Mouse (Mus musculus) forebrain, embryonic 13.5 days (tissue): ENCODE results near the gene Mta2. TPM values are rescaled to one million over a fixed set of nuclear protein-coding genes. Genes with fewer than 3 reads are reported as not detected.

ENCODE experiments used
- ATAC-seq: fragments of 200-750 bp; cut with Nextera tagmentation; 2 replicates; pipeline ENCODE4 v1.8.0; 2017
- H3K27ac ChIP-seq: fragments of 300-500 bp; sonication (generic); 2 replicates; pipeline ENCODE4 v1.5.1; 2015; ENCODE audit warnings: inconsistent platforms, mild to moderate bottlenecking, moderate library complexity
- H3K27me3 ChIP-seq: fragments of 300-500 bp; sonication (generic); 2 replicates; pipeline ENCODE4 v1.6.1; 2015; ENCODE audit warnings: mild to moderate bottlenecking, inconsistent platforms
- H3K36me3 ChIP-seq: fragments of 300-500 bp; sonication (generic); 2 replicates; pipeline ENCODE4 v1.6.1; 2015; ENCODE audit warnings: mild to moderate bottlenecking, inconsistent platforms; ENCODE audit not compliant: poor library complexity, severe bottlenecking
- H3K4me1 ChIP-seq: fragments of 300-500 bp; sonication (generic); 2 replicates; pipeline ENCODE4 v1.6.1; 2015; ENCODE audit warnings: inconsistent platforms
- H3K4me2 ChIP-seq: fragments of 300-500 bp; sonication (generic); 2 replicates; pipeline ENCODE4 v1.6.1; 2015; ENCODE audit warnings: inconsistent platforms, mild to moderate bottlenecking, moderate library complexity
- H3K4me3 ChIP-seq: fragments of 300-500 bp; sonication (generic); 2 replicates; pipeline ENCODE4 v1.5.1; 2015; ENCODE audit warnings: mild to moderate bottlenecking, inconsistent platforms
- H3K9ac ChIP-seq: fragments of 300-500 bp; sonication (generic); 2 replicates; pipeline ENCODE4 v1.6.1; 2015; ENCODE audit warnings: mild to moderate bottlenecking, inconsistent platforms
- H3K9me3 ChIP-seq: fragments of 300-500 bp; sonication (generic); replicated peaks from 2 replicates; pipeline ENCODE4 v1.6.1; 2016; ENCODE audit warnings: inconsistent platforms
- WGBS: fragments of 180-500 bp; shearing (Covaris S2); methylation state at CpG from one replicate; pipeline ENCODE4 v1.1.7; 2015; 5-methylcytosine and 5-hydroxymethylcytosine counted together
- polyA plus RNA-seq: library from polyadenylated mRNA; unstranded; fragments of >200 nt; fragmentation: Nextera tagmentation; extraction: Ambion mirVana; gene quantifications from 2 replicates; pipeline ENCODE4 v1.2.1, GENCODE M21; 2015

The Mta2 gene
- polyA plus RNA-seq, 1 experiment from 2014 or later, result 178 TPM

GRCm38 (mm10) chr19:8999223-8999622 lies 57.5 kb downstream of the Mta2 start:
- H3K4me3 ChIP-seq, result no peak overlapping the region
- ATAC-seq, result no peak
- H3K27me3 ChIP-seq, result no peaks in the 10 kb centered on the region
- H3K9ac ChIP-seq, result no peak overlapping the region
- 94% methylated on average over 4 of the region's 4 CpGs for WGBS
- no peaks in the 10 kb centered on the region; the same call in 1 of the 2 replicates for H3K4me1 ChIP-seq
- H3K9me3 ChIP-seq, result no peaks in the 10 kb centered on the region
- no peak overlapping the region for H3K4me2 ChIP-seq
- no peaks in the 10 kb centered on the region for H3K36me3 ChIP-seq
- no peak overlapping the region for H3K27ac ChIP-seq

Other genes starting within 250 kb of the Mta2 start
- 135 and 143 TPM in 2 replicates for gene Slc3a2, start 218.5 kb upstream of the Mta2 start, polyA plus RNA-seq
- 92.0 and 97.4 TPM in 2 replicates for gene Wdr74, start 206.0 kb upstream of the Mta2 start, polyA plus RNA-seq
- 1.9 and 3.7 TPM in 2 replicates for gene 1700092M07Rik, start 201.2 kb upstream of the Mta2 start, polyA plus RNA-seq
- 117 and 118 TPM in 2 replicates for gene Stx5a, start 200.5 kb upstream of the Mta2 start, polyA plus RNA-seq
- 194 and 211 TPM in 2 replicates for gene Nxf1, start 184.8 kb upstream of the Mta2 start, polyA plus RNA-seq
- 260 and 261 TPM in 2 replicates for gene Tmem223, start 170.9 kb upstream of the Mta2 start, polyA plus RNA-seq
- 35.9 and 36.5 TPM in 2 replicates for gene Tmem179b, start 167.4 kb upstream of the Mta2 start, polyA plus RNA-seq
- gene Taf6l, start 155.5 kb upstream of the Mta2 start, polyA plus RNA-seq, result 30.1 and 33.0 TPM in 2 replicates
- 174 and 190 TPM in 2 replicates for gene Polr2g, start 143.3 kb upstream of the Mta2 start, polyA plus RNA-seq
- gene Zbtb3, start 139.3 kb upstream of the Mta2 start, polyA plus RNA-seq, result 7.9 and 8.5 TPM in 2 replicates
- gene Ttc9c, start 122.5 kb upstream of the Mta2 start, polyA plus RNA-seq, result 86.1 and 89.1 TPM in 2 replicates
- gene Hnrnpul2, start 121.9 kb upstream of the Mta2 start, polyA plus RNA-seq, result 6.4 and 6.8 TPM in 2 replicates
- gene AC129217.1, start 112.1 kb upstream of the Mta2 start, polyA plus RNA-seq, result not detected in 2 replicates
- 66.9 and 72.1 TPM in 2 replicates for gene Bscl2, start 104.4 kb upstream of the Mta2 start, polyA plus RNA-seq
- gene Gng3, start 102.7 kb upstream of the Mta2 start, polyA plus RNA-seq, result 198 and 204 TPM in 2 replicates
- 0.28 and 0.39 TPM in 2 replicates for gene Lrrn4cl, start 91.1 kb upstream of the Mta2 start, polyA plus RNA-seq
- gene Ubxn1, start 70.4 kb upstream of the Mta2 start, polyA plus RNA-seq, result 188 and 194 TPM in 2 replicates
- gene Uqcc3, start 61.0 kb upstream of the Mta2 start, polyA plus RNA-seq, result 61.8 and 64.6 TPM in 2 replicates
- gene Lbhd1, start 58.1 kb upstream of the Mta2 start, polyA plus RNA-seq, result 73.6 and 85.7 TPM in 2 replicates
- gene Gm49403, start 57.9 kb upstream of the Mta2 start, polyA plus RNA-seq, result not detected in 2 replicates
- 92.5 and 97.7 TPM in 2 replicates for gene 1810009A15Rik, start 53.0 kb upstream of the Mta2 start, polyA plus RNA-seq
- not detected in 2 replicates for gene Gm49416, start 52.9 kb upstream of the Mta2 start, polyA plus RNA-seq
- gene Ints5, start 48.9 kb upstream of the Mta2 start, polyA plus RNA-seq, result 37.9 and 44.5 TPM in 2 replicates
- gene Ganab, start 43.8 kb upstream of the Mta2 start, polyA plus RNA-seq, result 83.6 and 91.5 TPM in 2 replicates
- 66.4 and 69.5 TPM in 2 replicates for gene B3gat3, start 21.5 kb upstream of the Mta2 start, polyA plus RNA-seq
- gene Rom1, start 12.5 kb upstream of the Mta2 start, polyA plus RNA-seq, result 1.2 and 1.3 TPM in 2 replicates
- 8.9 and 9.6 TPM in 2 replicates for gene Eml3, start 12.3 kb upstream of the Mta2 start, polyA plus RNA-seq
- 35.3 and 36.7 TPM in 2 replicates for gene Tut1, start 12.0 kb downstream of the Mta2 start, polyA plus RNA-seq
- gene Eef1g, start 25.2 kb downstream of the Mta2 start, polyA plus RNA-seq, result 369 and 373 TPM in 2 replicates
- 2.8 and 3.0 TPM in 2 replicates for gene Ahnak, start 47.4 kb downstream of the Mta2 start, polyA plus RNA-seq
- not detected in 2 replicates for gene Scgb1a1, start 146.1 kb downstream of the Mta2 start, polyA plus RNA-seq
- gene Asrgl1, start 193.8 kb downstream of the Mta2 start, polyA plus RNA-seq, result 28.7 and 29.4 TPM in 2 replicates